Mouse (Mus musculus) heart, embryonic 12.5 days (tissue): ENCODE measurements around the gene Dmrtb1. TPM values are rescaled to one million over a fixed set of nuclear protein-coding genes. Genes with fewer than 3 reads are reported as not detected.

Source experiments
- ATAC-seq: fragments of 200-750 bp; cut with Nextera tagmentation; 2 replicates; pipeline ENCODE4 v1.8.0; 2017; ENCODE audit warnings: moderate TSS enrichment, moderate library complexity; ENCODE audit not compliant: insufficient number of reproducible peaks, low FRiP score
- H3K27ac ChIP-seq: fragments of 300-500 bp; sonication (generic); 2 replicates; pipeline ENCODE4 v1.5.1; 2016; ENCODE audit warnings: mild to moderate bottlenecking, moderate library complexity; ENCODE audit not compliant: poor library complexity, severe bottlenecking
- H3K27me3 ChIP-seq: fragments of 300-500 bp; sonication (generic); replicated peaks from 2 replicates; pipeline ENCODE4 v1.6.1; 2016; ENCODE audit warnings: mild to moderate bottlenecking, moderate library complexity
- H3K36me3 ChIP-seq: fragments of 300-500 bp; sonication (generic); 2 replicates; pipeline ENCODE4 v1.6.1; 2016; ENCODE audit warnings: mild to moderate bottlenecking, moderate library complexity
- H3K4me1 ChIP-seq: fragments of 300-500 bp; sonication (generic); replicated peaks from 2 replicates; pipeline ENCODE4 v1.6.1; 2016; ENCODE audit warnings: mild to moderate bottlenecking
- H3K4me2 ChIP-seq: fragments of 300-500 bp; sonication (generic); 2 replicates; pipeline ENCODE4 v1.6.1; 2016; ENCODE audit warnings: mild to moderate bottlenecking, moderate library complexity
- H3K4me3 ChIP-seq: fragments of 300-500 bp; sonication (generic); 2 replicates; pipeline ENCODE4 v1.5.1; 2016; ENCODE audit warnings: mild to moderate bottlenecking
- H3K9ac ChIP-seq: fragments of 300-500 bp; sonication (generic); 2 replicates; pipeline ENCODE4 v1.6.1; 2016; ENCODE audit warnings: mild to moderate bottlenecking, moderate library complexity
- H3K9me3 ChIP-seq: fragments of 300-500 bp; sonication (generic); replicated peaks from 2 replicates; pipeline ENCODE4 v1.6.1; 2016; ENCODE audit warnings: mild to moderate bottlenecking, moderate library complexity
- WGBS: fragments of 180-500 bp; shearing (Covaris S2); methylation state at CpG from one replicate; pipeline ENCODE4 v1.1.7; 2016; 5-methylcytosine and 5-hydroxymethylcytosine counted together
- polyA plus RNA-seq: library from polyadenylated mRNA; unstranded; fragments of >200 nt; fragmentation: Nextera tagmentation; extraction: Ambion mirVana; gene quantifications from 2 replicates; pipeline ENCODE4 v1.2.1, GENCODE M21; 2016

The Dmrtb1 gene
- polyA plus RNA-seq, 1 experiment from 2014 or later = 0.18 TPM

DNA sequence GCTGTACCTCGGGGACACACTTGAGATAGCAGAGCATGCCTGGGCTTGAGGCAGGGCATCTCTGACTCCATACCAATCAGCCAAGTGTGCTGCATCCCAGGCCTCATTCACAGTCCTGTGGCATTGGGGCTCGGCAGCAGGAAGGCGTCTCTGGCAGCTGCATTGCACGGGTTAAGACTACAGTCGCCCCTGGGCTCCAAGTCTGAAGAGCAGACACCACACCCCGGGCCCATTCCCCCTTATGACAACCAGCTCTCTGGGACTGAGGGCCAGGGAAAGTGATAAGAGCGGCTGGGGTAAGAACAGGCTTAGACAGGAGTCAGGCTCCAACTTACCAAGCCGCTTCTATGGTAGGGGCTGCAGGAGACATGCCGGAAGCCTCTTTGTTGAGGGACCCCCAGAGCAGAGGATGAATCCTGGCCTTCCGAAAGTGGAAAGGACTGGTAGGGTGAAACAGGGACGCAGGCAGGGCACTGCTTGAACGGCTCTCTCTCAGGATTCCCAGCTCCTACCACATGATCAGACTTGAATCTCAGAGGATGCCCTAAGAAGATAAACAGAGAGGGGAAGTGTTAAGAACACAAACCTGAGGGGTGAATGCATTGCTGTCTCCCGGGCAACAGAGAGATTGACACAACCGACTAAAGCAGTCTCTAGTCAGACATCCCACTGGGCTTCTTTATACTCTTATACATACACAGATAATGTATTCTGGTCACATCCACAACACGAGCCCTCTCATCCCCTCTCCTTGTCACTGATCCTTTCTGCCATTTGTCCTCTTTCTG is 3.5 kb downstream of the Dmrtb1 start:
- Histone ChIP-seq H3K4me3 (no peak overlapping the region), H3K27me3 (peaks cover 40% of the 10 kb centered on the region), H3K36me3 (no peaks in the 10 kb centered on the region), H3K4me2 (no peak overlapping the region), H3K9ac (no peak overlapping the region), H3K27ac (no peak overlapping the region), H3K4me1 (peaks cover 17% of the 10 kb centered on the region), H3K9me3 (no peaks in the 10 kb centered on the region)
- no peak for ATAC-seq
- 30% methylated on average over 15 of the region's 15 CpGs for WGBS

DNA sequence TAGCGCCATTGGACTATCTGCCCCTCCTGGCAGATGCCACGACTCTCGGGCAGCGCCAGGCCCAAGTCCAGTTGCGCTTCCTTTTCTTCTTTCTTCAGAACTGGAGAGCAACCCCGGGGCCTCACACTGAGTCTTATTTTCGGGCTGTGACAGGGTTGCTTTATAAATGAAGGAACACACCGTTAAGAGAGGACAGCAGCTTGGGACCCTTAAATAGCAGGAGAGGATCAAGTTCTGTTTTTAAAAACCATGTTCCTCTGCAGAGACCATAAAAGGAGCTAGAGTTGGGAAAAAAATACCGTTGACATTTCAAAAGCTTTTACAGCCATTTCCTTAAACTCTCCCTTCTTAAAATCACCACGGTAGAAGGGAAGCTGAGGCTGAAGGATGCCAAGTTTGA is 8.4 kb downstream of the Dmrtb1 start:
- WGBS = 65% methylated on average over 10 of the region's 10 CpGs
- Histone ChIP-seq H3K4me3 (no peak overlapping the region), H3K4me2 (no peak overlapping the region), H3K4me1 (peaks cover 11% of the 10 kb centered on the region), H3K9me3 (no peaks in the 10 kb centered on the region), H3K9ac (no peak overlapping the region), H3K36me3 (no peaks in the 10 kb centered on the region), H3K27ac (no peak overlapping the region), H3K27me3 (peaks cover 67% of the 10 kb centered on the region)
- no peak for ATAC-seq

DNA sequence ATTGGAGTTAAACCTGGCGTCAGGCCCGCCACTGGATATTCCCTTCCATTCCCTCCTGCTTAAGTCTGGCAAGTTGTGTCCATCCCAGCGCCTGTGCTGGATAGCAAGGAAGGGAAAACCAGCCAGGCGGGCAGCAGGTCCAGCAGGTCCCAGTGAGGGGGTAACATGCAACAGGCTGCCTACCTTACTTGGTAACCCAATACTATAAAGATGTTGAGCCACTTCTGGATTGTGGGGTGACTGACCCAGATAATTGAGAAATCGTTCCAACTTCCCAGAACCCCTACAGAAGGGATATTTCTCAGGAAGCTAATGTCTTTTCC is 9.7 kb downstream of the Dmrtb1 start:
- Histone ChIP-seq H3K4me3 (no peak overlapping the region), H3K36me3 (no peaks in the 10 kb centered on the region), H3K27me3 (peaks cover 72% of the 10 kb centered on the region), H3K4me1 (no peaks in the 10 kb centered on the region), H3K9me3 (no peaks in the 10 kb centered on the region), H3K27ac (no peak overlapping the region), H3K4me2 (no peak overlapping the region), H3K9ac (no peak overlapping the region)
- WGBS = 30% methylated on average over 5 of the region's 5 CpGs
- no peak for ATAC-seq

DNA sequence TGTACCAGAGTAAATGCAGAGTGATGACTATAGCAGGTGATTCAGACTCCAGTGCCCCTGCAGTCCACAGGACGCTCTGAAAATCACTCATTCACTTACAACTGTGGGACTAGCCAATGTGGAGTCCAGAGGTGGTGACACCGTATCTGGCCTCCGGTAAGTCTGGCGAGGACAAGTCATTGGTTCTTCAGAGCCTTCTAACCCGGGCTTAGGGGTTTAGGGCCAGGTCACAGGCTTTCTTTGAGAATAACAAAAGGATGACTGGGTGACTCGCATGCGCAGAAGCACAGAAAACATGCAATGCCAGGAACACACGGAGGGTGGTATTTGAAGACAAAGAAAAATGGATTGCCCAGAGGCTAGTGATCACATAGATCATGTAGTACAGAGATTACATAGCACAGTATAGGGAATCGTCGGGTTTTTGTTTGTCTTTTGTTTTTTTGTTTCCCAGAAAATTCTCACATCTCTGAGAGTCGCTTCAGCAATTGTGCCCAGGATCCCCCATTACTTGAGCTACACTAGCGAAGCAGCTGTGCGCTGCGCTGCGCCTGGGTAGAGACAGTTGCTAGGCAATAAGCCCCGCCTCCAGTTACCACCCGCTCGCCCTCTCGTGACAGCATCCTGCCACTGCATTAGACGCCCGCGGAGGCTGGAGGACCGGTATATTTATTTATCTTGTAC is 10.2 kb downstream of the Dmrtb1 start:
- Histone ChIP-seq H3K36me3 (no peaks in the 10 kb centered on the region), H3K4me1 (no peaks in the 10 kb centered on the region), H3K9me3 (no peaks in the 10 kb centered on the region), H3K4me3 (no peak overlapping the region), H3K9ac (no peak overlapping the region), H3K27ac (no peak overlapping the region), H3K4me2 (no peak overlapping the region), H3K27me3 (peaks cover 67% of the 10 kb centered on the region)
- ATAC-seq = no peak
- 22% methylated on average over 23 of the region's 23 CpGs for WGBS

DNA sequence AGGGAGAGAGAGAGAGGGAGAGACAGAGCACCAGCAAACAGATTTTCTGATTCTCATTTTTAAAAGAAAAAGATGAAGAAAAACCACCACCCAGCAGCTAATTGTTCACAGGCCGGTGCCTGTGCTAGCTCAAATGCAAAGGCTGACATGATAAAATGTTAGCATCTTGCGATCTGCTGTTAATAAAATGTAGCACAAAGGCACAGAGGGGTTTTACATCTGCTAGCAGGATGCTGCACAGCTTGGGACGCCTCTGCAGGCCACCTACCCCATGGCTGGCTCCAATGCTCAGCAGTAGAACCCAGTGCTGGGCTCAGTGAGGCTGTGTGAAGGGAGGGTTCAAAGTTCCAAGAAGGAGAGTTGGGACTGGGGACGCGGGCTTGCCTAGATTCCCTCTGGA is 13.3 kb downstream of the Dmrtb1 start:
- Histone ChIP-seq H3K27me3 (peaks cover 52% of the 10 kb centered on the region), H3K4me1 (no peaks in the 10 kb centered on the region), H3K9me3 (no peaks in the 10 kb centered on the region), H3K9ac (no peak overlapping the region), H3K27ac (no peak overlapping the region), H3K4me3 (no peak overlapping the region), H3K36me3 (no peaks in the 10 kb centered on the region), H3K4me2 (no peak overlapping the region)
- WGBS = 70% methylated on average over 5 of the region's 5 CpGs
- ATAC-seq = no peak

DNA sequence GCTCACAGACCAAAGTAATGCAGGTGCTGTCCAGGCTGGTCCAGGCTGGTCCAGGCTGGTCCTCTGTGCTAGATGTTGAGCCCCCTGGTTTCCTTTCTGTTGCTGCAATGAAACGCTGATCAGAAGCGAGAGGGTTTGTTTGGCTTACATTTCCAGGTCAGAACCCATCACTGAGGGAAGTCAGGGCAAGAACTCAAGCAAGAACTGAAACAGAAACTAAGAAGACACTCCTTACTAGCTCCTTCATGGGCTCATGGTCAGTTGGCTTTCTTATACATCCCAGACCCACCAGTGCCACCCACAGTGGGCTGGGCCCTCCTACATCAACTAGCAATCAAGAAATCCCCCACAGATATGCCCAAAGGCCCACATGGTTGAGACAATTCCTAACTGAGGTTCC is 15.5 kb downstream of the Dmrtb1 start:
- ATAC-seq = no peak

DNA sequence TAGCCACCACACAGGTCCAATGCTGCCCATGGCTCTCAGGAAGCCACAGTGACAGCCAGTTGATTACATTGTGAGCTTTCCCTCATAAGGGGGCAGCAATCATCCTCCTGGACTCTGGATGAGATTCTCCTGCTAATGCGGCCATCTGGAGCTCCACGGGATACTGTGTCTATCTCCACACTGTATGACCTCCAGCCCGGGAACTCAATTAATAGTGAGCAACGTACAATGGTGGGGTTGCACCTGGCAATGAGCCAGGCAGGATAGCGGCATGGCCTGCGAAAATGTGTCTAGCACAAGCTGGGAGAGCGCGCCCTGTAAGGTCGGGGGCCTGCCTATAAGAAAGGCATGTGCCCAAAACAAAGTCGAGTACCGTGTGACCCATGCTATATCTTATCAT is 23.4 kb downstream of the Dmrtb1 start:
- 88% methylated on average over 11 of the region's 11 CpGs for WGBS
- Histone ChIP-seq H3K36me3 (no peaks in the 10 kb centered on the region), H3K4me2 (no peak overlapping the region), H3K4me3 (no peak overlapping the region), H3K27me3 (0 out of 2 replicates have a peak, but pooled peaks cover 15% of the 10 kb centered on the region), H3K27ac (no peak overlapping the region), H3K4me1 (no peaks in the 10 kb centered on the region), H3K9ac (no peak overlapping the region), H3K9me3 (no peaks in the 10 kb centered on the region)
- ATAC-seq = no peak

More for the DNA sequence above, 15.5 kb downstream of the Dmrtb1 start:
- no peaks in the 10 kb centered on the region for H3K4me1 ChIP-seq
- no peak overlapping the region for H3K9ac ChIP-seq
- no peak overlapping the region for H3K27ac ChIP-seq
- no peaks in the 10 kb centered on the region for H3K9me3 ChIP-seq
- H3K36me3 ChIP-seq = no peaks in the 10 kb centered on the region
- WGBS = 81% methylated on average over 2 of the region's 2 CpGs
- no peak overlapping the region for H3K4me2 ChIP-seq
- peaks cover 33% of the 10 kb centered on the region for H3K27me3 ChIP-seq
- no peak overlapping the region for H3K4me3 ChIP-seq

DNA sequence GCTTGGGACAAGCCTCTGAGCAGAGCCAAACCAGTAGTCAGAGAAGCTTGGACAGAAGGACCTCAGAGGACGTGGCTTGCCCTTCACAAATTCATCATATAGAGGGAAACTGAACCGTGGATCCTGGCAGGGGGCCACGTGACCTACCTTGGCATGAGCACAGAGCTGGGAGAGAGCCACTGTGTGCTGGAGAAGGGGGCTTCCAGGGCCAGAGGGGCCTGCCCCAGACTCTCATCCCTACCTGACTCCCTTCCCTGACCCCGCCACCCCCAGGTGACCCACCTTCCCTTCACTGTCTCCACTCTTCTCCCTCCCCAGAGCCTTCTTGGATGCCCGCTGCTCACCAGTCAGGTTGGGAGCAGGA is 30.8 kb downstream of the Dmrtb1 start:
- H3K4me2 ChIP-seq = no peak overlapping the region
- H3K27me3 ChIP-seq = peaks cover 32% of the 10 kb centered on the region; the same call in 1 of the 2 replicates
- no peak overlapping the region for H3K27ac ChIP-seq
- no peaks in the 10 kb centered on the region for H3K9me3 ChIP-seq
- H3K36me3 ChIP-seq = no peaks in the 10 kb centered on the region
- ATAC-seq = no peak
- no peak overlapping the region for H3K4me3 ChIP-seq
- 68% methylated on average over 5 of the region's 5 CpGs for WGBS
- peaks cover 12% of the 10 kb centered on the region for H3K4me1 ChIP-seq
- H3K9ac ChIP-seq = no peak overlapping the region

DNA sequence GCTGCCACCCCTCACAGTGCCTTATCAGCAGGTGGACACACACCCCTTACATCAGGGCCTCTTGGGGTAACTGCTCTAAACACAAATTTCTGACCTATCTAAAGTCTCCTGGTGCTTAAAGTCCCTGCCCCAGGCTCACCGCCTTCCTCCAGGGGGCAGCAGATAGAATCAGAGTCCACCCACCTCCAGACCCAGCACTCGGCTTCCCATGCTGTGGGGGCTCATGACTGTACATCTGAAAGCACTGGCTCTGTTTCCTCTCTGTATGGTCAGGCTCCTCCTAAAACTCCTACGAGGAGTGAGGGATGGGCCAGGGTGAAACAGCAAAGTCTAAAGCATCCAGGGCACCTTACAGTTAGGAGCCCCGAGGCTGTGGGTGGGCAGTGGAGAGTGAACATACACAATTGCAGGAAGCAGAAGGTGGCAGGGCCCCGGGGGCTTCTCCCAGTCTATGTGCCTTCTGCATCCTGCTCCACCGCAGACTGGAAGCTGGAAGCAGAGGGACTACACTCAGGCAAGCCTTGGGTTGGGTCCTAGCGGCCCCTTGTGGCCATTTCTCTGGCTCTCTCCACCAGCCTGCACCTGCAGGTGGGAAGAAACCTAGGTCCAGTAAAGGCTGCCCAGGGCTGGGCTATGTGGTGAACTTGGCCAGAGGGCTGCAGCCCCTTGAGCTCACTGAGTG is 31.3 kb downstream of the Dmrtb1 start:
- Histone ChIP-seq H3K27ac (no peak overlapping the region), H3K4me1 (peaks cover 12% of the 10 kb centered on the region), H3K4me3 (no peak overlapping the region), H3K36me3 (no peaks in the 10 kb centered on the region), H3K27me3 (peaks cover 32% of the 10 kb centered on the region; the same call in 1 of the 2 replicates), H3K9me3 (no peaks in the 10 kb centered on the region), H3K4me2 (peak overlapping the region; percentile 42; the same call in 1 of the 2 replicates), H3K9ac (no peak overlapping the region)
- 10% methylated on average over 7 of the region's 7 CpGs for WGBS
- peak; percentile 73 for ATAC-seq

DNA sequence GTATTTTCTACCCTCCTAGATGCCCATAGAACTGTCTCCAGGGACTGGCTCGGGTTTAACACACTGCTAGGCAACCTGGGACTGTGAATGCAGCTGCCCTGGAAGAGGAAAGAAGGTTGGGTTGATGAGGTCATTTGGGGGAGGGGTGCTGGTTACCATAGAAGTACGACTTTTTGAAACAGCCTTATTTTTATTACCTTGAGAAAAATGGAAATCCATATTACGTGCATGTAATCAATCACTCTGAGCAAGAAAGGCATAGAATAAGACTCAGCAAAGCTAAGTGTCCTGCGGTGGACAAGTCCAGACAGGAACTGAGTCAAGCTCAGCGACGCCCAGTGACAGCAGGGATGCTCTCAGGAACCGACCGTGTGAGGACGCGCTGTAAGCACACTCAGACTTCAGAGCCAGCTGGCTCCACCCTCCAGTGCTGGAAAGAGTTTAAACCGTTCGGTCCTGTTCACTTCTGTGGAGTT is 33.0 kb downstream of the Dmrtb1 start:
- no peak overlapping the region for H3K9ac ChIP-seq
- no peak overlapping the region for H3K4me2 ChIP-seq
- peaks cover 12% of the 10 kb centered on the region for H3K4me1 ChIP-seq
- peaks cover 26% of the 10 kb centered on the region; the same call in 1 of the 2 replicates for H3K27me3 ChIP-seq
- ATAC-seq = no peak
- 43% methylated on average over 12 of the region's 12 CpGs for WGBS
- no peak overlapping the region for H3K27ac ChIP-seq
- no peaks in the 10 kb centered on the region for H3K36me3 ChIP-seq
- H3K9me3 ChIP-seq = no peaks in the 10 kb centered on the region
- H3K4me3 ChIP-seq = no peak overlapping the region

DNA sequence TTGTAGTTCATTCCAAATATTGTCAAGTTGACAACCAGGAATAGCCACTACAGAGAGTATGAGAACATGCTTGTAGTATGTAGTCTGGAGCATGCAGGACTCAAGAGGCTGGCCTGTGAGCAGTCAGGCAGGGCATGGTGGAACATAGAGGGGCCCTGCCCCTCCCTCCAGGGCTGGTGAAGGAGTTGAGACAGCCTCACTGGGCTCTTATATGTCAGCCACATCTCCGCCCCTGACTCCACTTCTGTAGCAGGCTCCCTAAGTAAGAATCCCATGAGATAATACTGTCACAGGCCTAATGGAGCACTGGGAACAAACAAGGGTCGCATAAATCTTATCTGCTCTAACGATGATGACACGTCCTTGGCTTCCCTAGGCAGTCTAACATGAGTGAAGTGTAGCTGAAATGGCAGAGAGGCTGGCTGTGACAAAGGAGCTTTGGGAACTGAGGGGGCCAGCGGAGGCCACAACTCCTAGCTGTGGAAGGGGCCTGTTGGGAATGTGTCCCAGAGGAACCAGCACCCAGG is 35.0 kb downstream of the Dmrtb1 start:
- Histone ChIP-seq H3K27me3 (peaks cover 14% of the 10 kb centered on the region; the same call in 1 of the 2 replicates), H3K4me3 (no peak overlapping the region), H3K4me1 (peaks cover 12% of the 10 kb centered on the region), H3K36me3 (no peaks in the 10 kb centered on the region), H3K9ac (no peak overlapping the region), H3K9me3 (no peaks in the 10 kb centered on the region), H3K4me2 (no peak overlapping the region), H3K27ac (no peak overlapping the region)
- no peak for ATAC-seq
- WGBS = 34% methylated on average over 5 of the region's 5 CpGs
